Mouse (Mus musculus) B cell, adult 2 months (primary cell): ENCODE measurements around the gene Slc22a15.

ENCODE experiments used
- DNase-seq, 2 experiments: peaks; one replicate each; pipeline ENCODE4 v3.0.0; 2022

The Slc22a15 gene

DNA sequence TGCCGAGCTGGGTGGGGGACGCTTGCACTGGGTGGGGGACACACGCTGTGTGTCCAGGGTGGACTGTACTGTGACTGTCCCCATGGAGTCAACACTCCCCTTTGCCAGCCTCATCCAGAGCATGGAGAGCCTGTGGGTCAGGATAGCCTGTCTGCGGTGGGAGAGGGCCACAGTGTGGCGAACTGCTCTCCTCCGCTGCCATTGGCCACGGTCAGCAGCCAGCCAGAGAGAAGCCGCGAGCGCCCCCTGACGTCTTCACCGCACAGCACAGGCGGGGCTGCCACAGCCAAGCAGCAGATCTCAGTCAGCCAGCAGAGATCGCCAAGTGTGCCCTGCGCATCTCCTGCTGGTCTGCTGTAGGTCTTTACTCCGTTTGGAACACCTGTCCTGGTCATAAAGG is 118.1 kb downstream of the Slc22a15 start:
- DNase-seq, result peak; percentile 47 to 49
